In genomic region chr16:84774761-84775231, GRCm38 (mm10) we compare ENCODE assay signal across 9 mouse cellular contexts. TPM values are rescaled to one million over a fixed set of nuclear protein-coding genes. Genes with fewer than 3 reads are reported as not detected.
DNase-seq lines count a peak whose midpoint lies in the region; ATAC-seq lines count a peak whose summit lies in the region.
"Had no signal": no experiment of that assay in that cellular context is flagged by ENCODE, and none has a peak within 500 bp of the region (broad histone marks: within the 10 kb centered on the region; RNA-seq: fewer than 3 reads in every experiment).

No protein-coding gene starts in this region.

- H3K4me3 ChIP-seq in embryonic facial prominence, embryonic 15.5 days (replicated peaks), result peak overlapping the region; percentile 63
- peak overlapping the region; percentile 61 for H3K4me3 ChIP-seq in heart, embryonic 16.5 days (ENCODE audit: low read length)
- H3K4me3 ChIP-seq in liver, embryonic 13.5 days (replicated peaks), result peak overlapping the region; percentile 55
- H3K4me3 ChIP-seq in neural tube, embryonic 13.5 days, result peak overlapping the region; percentile 77

- no peaks in the 10 kb centered on the region for H3K36me3 ChIP-seq in embryonic facial prominence, embryonic 15.5 days
- H3K36me3 ChIP-seq in heart, embryonic 16.5 days (ENCODE audit: control insufficient read depth, insufficient read depth), result no peaks in the 10 kb centered on the region
- H3K36me3 ChIP-seq in liver, embryonic 13.5 days, result no peaks in the 10 kb centered on the region
- H3K36me3 ChIP-seq in neural tube, embryonic 13.5 days, result peaks cover 11% of the 10 kb centered on the region; the same call in 1 of the 2 replicates

- H3K27me3 ChIP-seq in embryonic facial prominence, embryonic 15.5 days, result peaks cover 14% of the 10 kb centered on the region
- H3K27me3 ChIP-seq in heart, embryonic 16.5 days (ENCODE audit: control insufficient read depth, insufficient read depth, low read length), result peaks cover 2% of the 10 kb centered on the region; the same call in 1 of the 2 replicates
- H3K27me3 ChIP-seq in liver, embryonic 13.5 days, result peaks cover 49% of the 10 kb centered on the region
- no peaks in the 10 kb centered on the region for H3K27me3 ChIP-seq in neural tube, embryonic 13.5 days
- H3K27me3 ChIP-seq: CH12.LX had no signal

- H3K4me1 ChIP-seq in embryonic facial prominence, embryonic 15.5 days, result peaks cover 16% of the 10 kb centered on the region
- H3K4me1 ChIP-seq in heart, embryonic 16.5 days (ENCODE audit: control insufficient read depth, insufficient read depth, low read length), result peaks cover 7% of the 10 kb centered on the region
- H3K4me1 ChIP-seq in liver, embryonic 13.5 days (replicated peaks), result no peaks in the 10 kb centered on the region
- peaks cover 34% of the 10 kb centered on the region for H3K4me1 ChIP-seq in neural tube, embryonic 13.5 days (replicated peaks)

- no peak for ATAC-seq in embryonic facial prominence, embryonic 15.5 days (ENCODE audit: insufficient number of reproducible peaks, low FRiP score, low TSS enrichment, low read depth)
- ATAC-seq in heart, embryonic 16.5 days (replicated peaks; ENCODE audit: extremely low read depth, insufficient read depth, low FRiP score), result no peak
- no peak for ATAC-seq in liver, embryonic 13.5 days (ENCODE audit: low read depth)
- ATAC-seq in neural tube, embryonic 13.5 days (ENCODE audit: low read depth), result peak; percentile 41

- peak overlapping the region; percentile 44; the same call in 1 of the 2 replicates for H3K27ac ChIP-seq in embryonic facial prominence, embryonic 15.5 days (replicated peaks)
- H3K27ac ChIP-seq in heart, embryonic 16.5 days (ENCODE audit: low read length), result peak overlapping the region; percentile 30
- H3K27ac ChIP-seq in liver, embryonic 13.5 days, result no peak overlapping the region
- peak overlapping the region; percentile 93 for H3K27ac ChIP-seq in neural tube, embryonic 13.5 days (replicated peaks)

- no peaks in the 10 kb centered on the region for H3K9me3 ChIP-seq in embryonic facial prominence, embryonic 15.5 days (replicated peaks)
- peaks cover 8% of the 10 kb centered on the region for H3K9me3 ChIP-seq in heart, embryonic 16.5 days (replicated peaks; ENCODE audit: control insufficient read depth, low read length)
- H3K9me3 ChIP-seq in liver, embryonic 13.5 days (replicated peaks), result no peaks in the 10 kb centered on the region
- no peaks in the 10 kb centered on the region for H3K9me3 ChIP-seq in neural tube, embryonic 13.5 days

- peak; percentile 60 for DNase-seq in layer of hippocampus, adult 11-12 months (ENCODE audit: low spot score)
- DNase-seq in layer of hippocampus, adult 9-10 months (ENCODE audit: low spot score), result no peak
- peak; percentile 37 for DNase-seq in kidney, postnatal 14 days
- DNase-seq in liver, embryonic 13.5 days, result no peak
- DNase-seq in thymus, postnatal 4 days, result no peak

- H3K4me2 ChIP-seq in embryonic facial prominence, embryonic 15.5 days (replicated peaks), result peak overlapping the region; percentile 97
- peak overlapping the region; percentile 95 for H3K4me2 ChIP-seq in heart, embryonic 16.5 days (ENCODE audit: low read depth, low read length)
- peak overlapping the region; percentile 73 for H3K4me2 ChIP-seq in liver, embryonic 13.5 days
- peak overlapping the region; percentile 98 for H3K4me2 ChIP-seq in neural tube, embryonic 13.5 days

- H3K9ac ChIP-seq in embryonic facial prominence, embryonic 15.5 days, result peak overlapping the region; percentile 37
- H3K9ac ChIP-seq in heart, embryonic 16.5 days (ENCODE audit: low read length), result peak overlapping the region; percentile 73
- no peak overlapping the region for H3K9ac ChIP-seq in liver, embryonic 13.5 days
- H3K9ac ChIP-seq in neural tube, embryonic 13.5 days, result peak overlapping the region; percentile 80

- WGBS in embryonic facial prominence, embryonic 15.5 days, result 1% methylated on average over 23 of the region's 23 CpGs
- WGBS in heart, embryonic 16.5 days, result under 1% methylated on average over 23 of the region's 23 CpGs
- WGBS in liver, embryonic 13.5 days (ENCODE audit: insufficient replicate concordance), result 3% methylated on average over 23 of the region's 23 CpGs
- under 1% methylated on average over 23 of the region's 23 CpGs for WGBS in neural tube, embryonic 13.5 days

RNA-seq across cellular contexts. Expression of gene Jam2, which starts 0.9 kb away (rescaled TPM):
- polyA plus RNA-seq in embryonic facial prominence, embryonic 15.5 days (2015; fragmentation: Nextera tagmentation; extraction: Ambion mirVana), result 12.6 and 14.6 TPM in 2 replicates
- 8.5 and 9.8 TPM in 2 replicates for polyA plus RNA-seq in heart, embryonic 16.5 days (2015; fragmentation: Nextera tagmentation; extraction: Ambion mirVana)
- polyA plus RNA-seq in liver, embryonic 13.5 days (2015; fragmentation: Nextera tagmentation; extraction: Ambion mirVana), result 0.89 and 1.1 TPM in 2 replicates
- 24.5 and 26.9 TPM in 2 replicates for polyA plus RNA-seq in neural tube, embryonic 13.5 days (2015; fragmentation: Nextera tagmentation; extraction: Ambion mirVana)

RNA-seq across cellular contexts. Expression of gene Mrpl39, which starts 39.3 kb away (rescaled TPM):
- polyA plus RNA-seq in embryonic facial prominence, embryonic 15.5 days (2015; fragmentation: Nextera tagmentation; extraction: Ambion mirVana), result 41.6 and 43.1 TPM in 2 replicates
- polyA plus RNA-seq in heart, embryonic 16.5 days (2015; fragmentation: Nextera tagmentation; extraction: Ambion mirVana), result 51.9 and 53.4 TPM in 2 replicates
- polyA plus RNA-seq in liver, embryonic 13.5 days (2015; fragmentation: Nextera tagmentation; extraction: Ambion mirVana), result 30.3 and 35.5 TPM in 2 replicates
- polyA plus RNA-seq in neural tube, embryonic 13.5 days (2015; fragmentation: Nextera tagmentation; extraction: Ambion mirVana), result 43.5 and 43.6 TPM in 2 replicates

RNA-seq across cellular contexts. Expression of gene Gabpa, which starts 59.9 kb away (rescaled TPM):
- polyA plus RNA-seq in embryonic facial prominence, embryonic 15.5 days (2015; fragmentation: Nextera tagmentation; extraction: Ambion mirVana), result 30.1 and 31.7 TPM in 2 replicates
- 33.5 and 35.7 TPM in 2 replicates for polyA plus RNA-seq in heart, embryonic 16.5 days (2015; fragmentation: Nextera tagmentation; extraction: Ambion mirVana)
- 16.6 and 22.5 TPM in 2 replicates for polyA plus RNA-seq in liver, embryonic 13.5 days (2015; fragmentation: Nextera tagmentation; extraction: Ambion mirVana)
- polyA plus RNA-seq in neural tube, embryonic 13.5 days (2015; fragmentation: Nextera tagmentation; extraction: Ambion mirVana), result 21.2 and 21.4 TPM in 2 replicates

Comparison
In these comparisons a context has a peak if more than half of its experiments do, and no peak if none do; other contexts are left out.
1. DNase-seq: peak in layer of hippocampus, adult 11-12 months (single experiment) and kidney, postnatal 14 days (single experiment); none in layer of hippocampus, adult 9-10 months (single experiment), liver, embryonic 13.5 days (single experiment) and thymus, postnatal 4 days (single experiment).
2. Peak in every context shown above with its lines, with median percentiles within 50 percentile points of each other: H3K4me2 ChIP-seq and H3K4me3 ChIP-seq.